Mouse (Mus musculus) MEL (cell line): Measurements from ENCODE around the gene Glce. TPM values are rescaled to one million over a fixed set of nuclear protein-coding genes. Genes with fewer than 3 reads are reported as not detected.
A peak's percentile ranks its signal among the peaks of the same experiment; 100 is the strongest.

Experiments used
- DNase-seq: peaks from one replicate; pipeline ENCODE4 v3.0.0; 2011; ENCODE audit warnings: low read depth, low spot score
- H3K27ac ChIP-seq: 2 replicates; pipeline ENCODE4 v1.5.1; 2012; ENCODE audit warnings: low read depth, mild to moderate bottlenecking, control low read depth, low read length, moderate library complexity; ENCODE audit not compliant: control insufficient read depth
- H3K27me3 ChIP-seq, 2 experiments: fragments of 150-350 bp in 1 of 2; sonication (generic) in 1 of 2; 2 replicates each; pipeline ENCODE4 v1.6.1; 2012; ENCODE audit warnings: low read length in 2 of 2, mild to moderate bottlenecking in 2 of 2, improper control_type of control experiment in 1 of 2, moderate library complexity in 1 of 2; ENCODE audit not compliant: insufficient read depth in 2 of 2, control insufficient read depth in 1 of 2
- H3K36me3 ChIP-seq, 2 experiments: 2 replicates each; pipeline ENCODE4 v1.6.1; 2012 to 2014; ENCODE audit warnings: low read length in 2 of 2, improper control_type of control experiment in 1 of 2, inconsistent platforms in 1 of 2, mild to moderate bottlenecking in 1 of 2; ENCODE audit not compliant: insufficient read depth in 2 of 2, control insufficient read depth in 1 of 2
- H3K4me1 ChIP-seq, 2 experiments: fragments of 150-350 bp in 1 of 2; sonication (generic) in 1 of 2; 2 replicates each; pipeline ENCODE4 v1.6.1; 2012; ENCODE audit warnings: low read length in 2 of 2, improper control_type of control experiment in 1 of 2, mild to moderate bottlenecking in 1 of 2; ENCODE audit not compliant: insufficient read depth in 2 of 2, control insufficient read depth in 1 of 2
- H3K4me3 ChIP-seq, 2 experiments: fragments of 150-350 bp in 1 of 2; sonication (generic) in 1 of 2; 2 replicates each; pipeline ENCODE4 v1.5.1; 2012; ENCODE audit warnings: low read depth in 2 of 2, low read length in 2 of 2, mild to moderate bottlenecking in 2 of 2, moderate library complexity in 2 of 2, control low read depth in 1 of 2, improper control_type of control experiment in 1 of 2; ENCODE audit not compliant: control insufficient read depth in 1 of 2, insufficient read depth in 1 of 2
- H3K79me2 ChIP-seq: 2 replicates; pipeline ENCODE4 v1.6.1; 2012; ENCODE audit warnings: mild to moderate bottlenecking, low read length, moderate library complexity; ENCODE audit not compliant: control insufficient read depth, poor library complexity, insufficient read depth
- H3K9ac ChIP-seq: 2 replicates; pipeline ENCODE4 v1.6.1; 2012; ENCODE audit warnings: low read depth, mild to moderate bottlenecking, control low read depth, low read length, moderate library complexity; ENCODE audit not compliant: control insufficient read depth, poor library complexity, severe bottlenecking
- H3K9me3 ChIP-seq: fragments of 150-350 bp; sonication (generic); replicated peaks from 2 replicates; pipeline ENCODE4 v1.6.1; 2012; ENCODE audit warnings: mild to moderate bottlenecking, low read length, improper control_type of control experiment, moderate library complexity; ENCODE audit not compliant: insufficient read depth
- CTCF ChIP-seq, 3 experiments: IDR thresholded peaks in 2 of 3; conservative IDR thresholded peaks in 1 of 3; 2 replicates each; pipeline ENCODE4 v1.5.1; 2011 to 2012; ENCODE audit warnings: low read length in 3 of 3, low read depth in 2 of 3, mild to moderate bottlenecking in 2 of 3, improper control_type of control experiment in 1 of 3, inconsistent platforms in 1 of 3, mixed read lengths in 1 of 3, moderate library complexity in 1 of 3; ENCODE audit not compliant: control insufficient read depth in 1 of 3, insufficient read depth in 1 of 3, poor library complexity in 1 of 3, severe bottlenecking in 1 of 3
- ELF1 ChIP-seq: IDR thresholded peaks from 2 replicates; pipeline ENCODE4 v1.6.1; 2014; ENCODE audit warnings: low read depth, mild to moderate bottlenecking, inconsistent platforms, low read length, improper control_type of control experiment, moderate library complexity
- ETS1 ChIP-seq: IDR thresholded peaks from 2 replicates; pipeline ENCODE4 v1.6.1; 2012; ENCODE audit warnings: low read depth, mild to moderate bottlenecking, inconsistent platforms, low read length, improper control_type of control experiment, moderate library complexity
- GABPA ChIP-seq: IDR thresholded peaks from 2 replicates; pipeline ENCODE4 v1.6.1; 2012; ENCODE audit warnings: low read depth, mild to moderate bottlenecking, inconsistent platforms, low read length, improper control_type of control experiment, moderate library complexity
- HCFC1 ChIP-seq: IDR thresholded peaks from 2 replicates; pipeline ENCODE4 v1.6.1; 2012; ENCODE audit warnings: low read depth, mild to moderate bottlenecking, inconsistent platforms, low read length, improper control_type of control experiment, moderate library complexity
- KAT2A ChIP-seq: conservative IDR thresholded peaks from 2 replicates; pipeline ENCODE4 v1.6.1; 2012; ENCODE audit warnings: low read depth, low read length, improper control_type of control experiment, inconsistent platforms
- MAX ChIP-seq: IDR thresholded peaks from 2 replicates; pipeline ENCODE4 v1.6.1; 2011; ENCODE audit warnings: low read length, improper control_type of control experiment
- MAZ ChIP-seq: IDR thresholded peaks from 2 replicates; pipeline ENCODE4 v1.6.1; 2012; ENCODE audit warnings: low read depth, mild to moderate bottlenecking, inconsistent platforms, low read length, improper control_type of control experiment
- MXI1 ChIP-seq: IDR thresholded peaks from 2 replicates; pipeline ENCODE4 v1.6.1; 2011; ENCODE audit warnings: mild to moderate bottlenecking, low read depth, low read length, improper control_type of control experiment
- NELFE ChIP-seq: IDR thresholded peaks from 2 replicates; pipeline ENCODE4 v1.6.1; 2011; ENCODE audit warnings: low read depth, low read length, improper control_type of control experiment
- RAD21 ChIP-seq: IDR thresholded peaks from 2 replicates; pipeline ENCODE4 v1.6.1; 2011; ENCODE audit warnings: mild to moderate bottlenecking, low read depth, low read length, improper control_type of control experiment
- SIN3A ChIP-seq: IDR thresholded peaks from 2 replicates; pipeline ENCODE4 v1.6.1; 2012; ENCODE audit warnings: low read length, improper control_type of control experiment, inconsistent platforms
- TAL1 ChIP-seq: IDR thresholded peaks from 2 replicates; pipeline ENCODE4 v1.6.1; 2012; ENCODE audit warnings: mild to moderate bottlenecking, inconsistent platforms, low read length, moderate library complexity, mixed read lengths
- TCF12 ChIP-seq: IDR thresholded peaks from 2 replicates; pipeline ENCODE4 v1.6.1; 2014; ENCODE audit warnings: low read depth, mild to moderate bottlenecking, inconsistent platforms, low read length, improper control_type of control experiment, moderate library complexity
- UBTF ChIP-seq: IDR thresholded peaks from 2 replicates; pipeline ENCODE4 v1.6.1; 2012; ENCODE audit warnings: low read depth, mild to moderate bottlenecking, inconsistent platforms, low read length, improper control_type of control experiment, moderate library complexity, borderline replicate concordance; ENCODE audit not compliant: insufficient read depth
- USF2 ChIP-seq, 2 experiments: IDR thresholded peaks; 2 replicates each; pipeline ENCODE4 v1.6.1; 2011 to 2012; ENCODE audit warnings: improper control_type of control experiment in 2 of 2, low read length in 2 of 2, borderline replicate concordance in 1 of 2, inconsistent platforms in 1 of 2, low read depth in 1 of 2, mild to moderate bottlenecking in 1 of 2; ENCODE audit not compliant: insufficient read depth in 1 of 2
- ZC3H11A ChIP-seq: IDR thresholded peaks from 2 replicates; pipeline ENCODE4 v1.6.1; 2012; ENCODE audit warnings: low read depth, mild to moderate bottlenecking, inconsistent platforms, low read length, improper control_type of control experiment
- ZMIZ1 ChIP-seq: IDR thresholded peaks from 2 replicates; pipeline ENCODE4 v1.6.1; 2012; ENCODE audit warnings: low read depth, mild to moderate bottlenecking, inconsistent platforms, low read length, improper control_type of control experiment, moderate library complexity
- ZNF384 ChIP-seq: IDR thresholded peaks from 2 replicates; pipeline ENCODE4 v1.6.1; 2012; ENCODE audit warnings: low read depth, mild to moderate bottlenecking, inconsistent platforms, low read length, improper control_type of control experiment
- polyA plus RNA-seq, 2 experiments: library from polyadenylated mRNA; stranded (reverse) in 1 of 2; unstranded in 1 of 2; fragments of >175 nt in 1 of 2; fragments of >200 nt in 1 of 2; gene quantifications; 2 replicates each; pipeline versions ENCODE4 v1.2.1 to v1.2.4; 2012; ENCODE audit warnings: low replicate concordance in 2 of 2, low read depth in 1 of 2; ENCODE audit not compliant: insufficient read length in 2 of 2, insufficient read depth in 1 of 2, missing spikeins in 1 of 2
- total RNA-seq: library from RNA; depleted of rRNA; stranded (reverse); fragments of 300-350 nt; gene quantifications from 2 replicates; pipeline ENCODE4 v1.2.3, GENCODE M21; 2012

The Glce gene
- total and polyA plus RNA-seq, 3 experiments = 9.2 to 12.2 TPM; not detected in 1

- peak overlapping the region; percentile 45 for H3K27ac ChIP-seq
- H3K9ac ChIP-seq = peak overlapping the region; percentile 57
- H3K4me1 ChIP-seq = peaks cover 5 to 13% of the 10 kb centered on the region in 2 experiments; a peak in 2 of 4 replicates
- peaks cover 0 to 21% of the 10 kb centered on the region in 2 experiments; a peak in 2 of 4 replicates for H3K36me3 ChIP-seq
- peaks cover 0 to 2% of the 10 kb centered on the region in 2 experiments; a peak in 2 of 4 replicates for H3K27me3 ChIP-seq
- no peaks in the 10 kb centered on the region for H3K9me3 ChIP-seq
- H3K79me2 ChIP-seq = peaks cover 7% of the 10 kb centered on the region
- no peak for DNase-seq
- peak overlapping the region; percentile 72 to 84 for H3K4me3 ChIP-seq
- TF ChIP-seq RAD21 = no peak
- TF ChIP-seq ZMIZ1 = 0 out of 2 replicates have a peak, but pooled peaks have one; percentile 23
- TF ChIP-seq, all 39 proteins: peak for 1
These were observed 1.0 kb upstream of the Glce start for GRCm38 (mm10) chr9:62123496-62123895.

- Histone ChIP-seq H3K36me3 (peaks cover 0 to 33% of the 10 kb centered on the region in 2 experiments; a peak in 2 of 4 replicates), H3K4me1 (peaks cover 5 to 23% of the 10 kb centered on the region in 2 experiments; a peak in 2 of 4 replicates), H3K27me3 (no peaks in the 10 kb centered on the region), H3K9ac (peak overlapping the region; percentile 96), H3K27ac (peak overlapping the region; percentile 59), H3K9me3 (no peaks in the 10 kb centered on the region), H3K79me2 (peaks cover 9% of the 10 kb centered on the region), H3K4me3 (peak overlapping the region; percentile 92 to 95)
- TF ChIP-seq NELFE = no peak
- TF ChIP-seq RAD21 = peak; percentile 10
- no peak for TF ChIP-seq ZNF384
- no peak for TF ChIP-seq USF2 (IDR thresholded peaks at IDR 0.05; ENCODE audit: borderline replicate concordance in 1 of 2, insufficient read depth in 1 of 2, low read depth in 1 of 2, low read length in 2 of 2)
- no peak for TF ChIP-seq MAZ
- TF ChIP-seq HCFC1 = peak; percentile 38; the same call in 1 of the 2 replicates
- peak; percentile 44; the same call in 1 of the 2 replicates for TF ChIP-seq MXI1
- no peak for TF ChIP-seq UBTF
- TF ChIP-seq CTCF (IDR thresholded peaks at IDR 0.05 in 2 of 3, conservative IDR thresholded peaks at IDR 0.05 in 1 of 3; ENCODE audit: control insufficient read depth in 1 of 3, insufficient read depth in 1 of 3, low read depth in 2 of 3, low read length in 3 of 3, poor library complexity in 1 of 3, severe bottlenecking in 1 of 3) = peak in 2 of 3 experiments; percentile 29 to 47; a peak in 4 of 6 replicates
- DNase-seq = peak; percentile 68
These were observed 656 bp downstream of the Glce start for GRCm38 (mm10) chr9:62121551-62122447.

GRCm38 (mm10) chr9:62118754-62119153, 3.7 kb downstream of the Glce start:
- Histone ChIP-seq H3K4me1 (peaks cover 4 to 25% of the 10 kb centered on the region in 2 experiments; a peak in 2 of 4 replicates), H3K4me3 (no peak overlapping the region), H3K9me3 (no peaks in the 10 kb centered on the region), H3K79me2 (peaks cover 12% of the 10 kb centered on the region), H3K9ac (peak overlapping the region; percentile 39; the same call in 1 of the 2 replicates), H3K27me3 (no peaks in the 10 kb centered on the region), H3K36me3 (peaks cover 0 to 34% of the 10 kb centered on the region in 2 experiments; a peak in 2 of 4 replicates), H3K27ac (peak overlapping the region; percentile 50)
- DNase-seq = peak; percentile 46
- TF ChIP-seq ETS1 = peak; percentile 28; the same call in 1 of the 2 replicates
- no peak for TF ChIP-seq ZC3H11A
- TF ChIP-seq KAT2A = no peak; the same call in 1 of the 2 replicates
- TF ChIP-seq MAX = no peak
- TF ChIP-seq TAL1 = no peak
- TF ChIP-seq TCF12 = peak; percentile 11; the same call in 1 of the 2 replicates
- no peak for TF ChIP-seq RAD21
- TF ChIP-seq MXI1 = peak; percentile 22; the same call in 1 of the 2 replicates
- no peak for TF ChIP-seq GABPA
- TF ChIP-seq ELF1 = no peak
- TF ChIP-seq SIN3A = no peak
